Mouse (Mus musculus): ENCODE measurements around the gene Spic.

DNA sequence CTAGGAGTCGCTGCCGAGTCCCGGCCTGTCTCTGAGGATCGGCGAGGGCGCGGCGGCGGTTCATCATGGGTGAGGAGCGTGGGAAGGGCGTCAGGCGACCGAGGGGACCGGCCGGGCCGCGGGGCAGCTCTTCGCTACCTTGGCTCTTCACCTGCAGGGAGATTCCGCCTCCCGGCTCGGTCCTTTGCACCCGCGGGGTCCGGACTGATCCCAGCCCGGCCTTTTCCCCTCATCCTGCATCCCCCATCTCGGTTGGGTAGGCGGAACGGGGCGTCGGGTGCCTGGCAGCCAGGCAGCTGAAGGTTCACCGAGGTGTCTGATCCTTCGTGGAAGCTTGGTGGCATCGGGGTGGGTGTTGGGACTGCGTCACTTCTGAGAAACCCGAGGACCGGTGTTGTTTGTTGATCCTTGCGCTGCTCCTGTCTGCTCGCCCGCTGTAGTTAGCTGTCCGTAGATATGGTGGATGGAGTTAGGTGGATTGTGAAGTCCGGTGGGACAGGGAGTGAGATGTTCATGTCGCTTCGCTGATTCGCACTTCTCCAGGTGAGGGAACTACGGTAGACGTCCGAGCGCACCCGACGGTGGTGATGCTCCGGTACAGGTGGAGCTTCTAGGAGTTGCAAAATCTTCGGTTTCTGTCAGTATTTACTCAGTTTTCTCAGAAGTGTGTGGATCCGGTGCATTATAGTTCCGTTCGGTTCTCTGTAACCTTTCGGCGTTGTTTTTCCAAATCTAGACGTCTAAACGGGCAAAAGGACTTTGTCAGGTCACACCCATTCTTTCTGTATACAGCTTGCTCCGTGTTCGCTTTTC lies 46.9 kb upstream of the Spic start:
- TF ChIP-seq CTCF (IDR thresholded peaks at IDR 0.05; ENCODE audit: extremely low read depth, insufficient read depth, insufficient read length, insufficient replicate concordance): no peak
- no peak for TF ChIP-seq POLR2A (IDR thresholded peaks at IDR 0.05; ENCODE audit: low read depth, low read length)

Measured in spleen, adult 2 months (tissue).